Mouse (Mus musculus) liver, postnatal 0 days (tissue): ENCODE measurements around the gene Rnf223.

ENCODE experiments used
- CTCF ChIP-seq: sonication (generic); IDR thresholded peaks from 2 replicates; pipeline ENCODE4 v1.5.1; 2016; ENCODE audit warnings: antibody characterized with exemption, low read depth
- EP300 ChIP-seq: IDR thresholded peaks from 2 replicates; pipeline ENCODE4 v1.6.1; 2016; ENCODE audit warnings: antibody characterized with exemption, low read depth, mild to moderate bottlenecking

DNA sequence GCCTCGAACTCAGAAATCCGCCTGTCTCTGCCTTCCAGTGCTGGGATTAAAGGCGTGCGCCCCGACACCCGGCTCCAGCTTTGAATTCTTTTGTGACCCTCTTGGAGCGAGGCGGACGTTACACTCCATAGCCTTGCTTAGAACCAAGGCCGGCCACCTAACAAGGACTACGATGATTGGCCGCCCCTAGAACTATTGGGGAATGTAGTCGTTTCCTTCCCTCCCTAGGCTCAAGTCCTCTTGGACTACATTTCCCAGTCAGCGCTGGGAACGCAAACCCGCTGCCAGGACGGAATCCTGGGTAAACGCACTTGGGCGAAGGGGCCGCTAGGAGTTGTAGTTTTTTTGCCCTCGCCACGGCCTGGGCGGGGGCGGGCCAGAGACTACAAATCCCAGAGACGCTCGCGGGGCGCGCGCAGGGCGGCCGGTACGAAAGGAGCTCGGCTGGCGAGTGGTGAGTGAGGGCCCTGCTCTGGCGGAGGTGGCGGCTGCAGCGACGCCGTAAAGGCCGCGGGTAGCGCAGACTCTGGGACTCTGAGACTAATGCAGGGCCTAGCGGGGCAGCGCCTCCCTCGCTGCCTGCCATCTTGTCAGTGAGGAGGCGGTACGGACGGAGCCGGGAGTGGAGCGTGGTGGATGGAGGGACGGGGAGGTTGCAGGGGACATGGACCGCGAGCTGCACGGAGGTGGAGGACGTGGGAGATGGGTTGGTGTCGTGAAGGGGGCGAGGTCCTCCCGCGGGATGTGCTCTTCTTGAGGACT is 20.6 kb upstream of the Rnf223 start, which contains the start of gene 9430015G10Rik:
- TF ChIP-seq CTCF (peak; percentile 19; the same call in 1 of the 2 replicates), EP300 (no peak)
